Mouse (Mus musculus) lung, postnatal 0 days (tissue): Measurements from ENCODE around the gene Cela2a. TPM values are rescaled to one million over a fixed set of nuclear protein-coding genes. Genes with fewer than 3 reads are reported as not detected.
A peak's percentile ranks its signal among the peaks of the same experiment; 100 is the strongest.
"Not testable (repeated sequence)": the region's sequence is repeated elsewhere in the genome, so short reads cannot be mapped to it uniquely, and the experiment has no call there.

Experiments used
- ATAC-seq: fragments of 200-750 bp; cut with Nextera tagmentation; 2 replicates; pipeline ENCODE4 v1.8.0; 2017; ENCODE audit warnings: moderate library complexity
- DNase-seq: peaks from one replicate; pipeline ENCODE4 v3.0.0-alpha.2; 2016; ENCODE audit warnings: low spot score
- H3K27ac ChIP-seq: fragments of 300-500 bp; sonication (generic); 2 replicates; pipeline ENCODE4 v1.5.1; 2014; ENCODE audit warnings: antibody characterized with exemption, mild to moderate bottlenecking, low read length, mixed read lengths
- H3K27me3 ChIP-seq: fragments of 300-500 bp; sonication (generic); replicated peaks from 2 replicates; pipeline ENCODE4 v1.6.1; 2014; ENCODE audit warnings: low read length, mixed read lengths; ENCODE audit not compliant: insufficient read depth
- H3K36me3 ChIP-seq: fragments of 300-500 bp; sonication (generic); 2 replicates; pipeline ENCODE4 v1.6.1; 2014; ENCODE audit warnings: low read length, mixed read lengths; ENCODE audit not compliant: insufficient read depth
- H3K4me1 ChIP-seq: fragments of 300-500 bp; sonication (generic); 2 replicates; pipeline ENCODE4 v1.6.1; 2014; ENCODE audit warnings: antibody characterized with exemption, low read depth, low read length, mixed read lengths; ENCODE audit not compliant: insufficient read depth
- H3K4me2 ChIP-seq: fragments of 300-500 bp; sonication (generic); replicated peaks from 2 replicates; pipeline ENCODE4 v1.6.1; 2014; ENCODE audit warnings: low read depth, mild to moderate bottlenecking, low read length, moderate library complexity, mixed read lengths
- H3K4me3 ChIP-seq: fragments of 300-500 bp; sonication (generic); 2 replicates; pipeline ENCODE4 v1.5.1; 2014; ENCODE audit warnings: low read depth, low read length
- H3K9ac ChIP-seq: fragments of 300-500 bp; sonication (generic); replicated peaks from 2 replicates; pipeline ENCODE4 v1.6.1; 2014; ENCODE audit warnings: low read depth, mild to moderate bottlenecking
- H3K9me3 ChIP-seq: fragments of 300-500 bp; sonication (generic); 2 replicates; pipeline ENCODE4 v1.6.1; 2016; ENCODE audit warnings: low read length, mixed read lengths
- CTCF ChIP-seq: IDR thresholded peaks from 2 replicates; pipeline ENCODE4 v1.5.1; 2016; ENCODE audit warnings: antibody characterized with exemption, mild to moderate bottlenecking
- EP300 ChIP-seq: IDR thresholded peaks from 2 replicates; pipeline ENCODE4 v1.6.1; 2016; ENCODE audit warnings: antibody characterized with exemption, mild to moderate bottlenecking, control low read depth
- WGBS: fragments of 180-500 bp; shearing (Covaris S2); extraction: QIAGEN DNeasy Blood & Tissue Kit; methylation state at CpG from one replicate; pipeline ENCODE4 v1.1.7; 2014; 5-methylcytosine and 5-hydroxymethylcytosine counted together
- polyA plus RNA-seq: library from polyadenylated mRNA; unstranded; fragments of >200 nt; fragmentation: Nextera tagmentation; extraction: Ambion mirVana; gene quantifications from 2 replicates; pipeline ENCODE4 v1.2.1, GENCODE M21; 2015

Cela2a gene
- polyA plus RNA-seq, 1 experiment from 2014 or later, result not detected

DNA sequence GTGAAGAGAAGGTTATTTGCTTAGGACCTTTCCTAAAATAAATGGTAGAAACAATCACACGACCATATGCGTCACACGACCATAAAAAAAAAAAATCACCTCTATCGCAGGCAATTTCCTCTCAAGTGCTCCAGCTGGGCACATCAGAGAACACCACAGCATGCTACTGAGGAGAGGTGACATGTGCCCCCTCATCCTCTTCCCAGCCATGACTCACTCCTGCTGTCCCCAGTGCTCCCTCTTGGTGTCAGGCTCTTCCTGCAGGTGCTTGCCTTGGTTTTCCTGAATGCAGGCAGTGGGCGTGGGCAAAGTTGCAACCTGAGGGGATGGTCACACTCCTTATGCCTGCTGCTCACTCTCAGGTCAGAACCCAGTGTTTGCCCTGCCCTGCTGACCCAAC, 41.1 kb downstream of the Cela2a start:
- WGBS, result 79% methylated on average over 5 of the region's 5 CpGs

DNA sequence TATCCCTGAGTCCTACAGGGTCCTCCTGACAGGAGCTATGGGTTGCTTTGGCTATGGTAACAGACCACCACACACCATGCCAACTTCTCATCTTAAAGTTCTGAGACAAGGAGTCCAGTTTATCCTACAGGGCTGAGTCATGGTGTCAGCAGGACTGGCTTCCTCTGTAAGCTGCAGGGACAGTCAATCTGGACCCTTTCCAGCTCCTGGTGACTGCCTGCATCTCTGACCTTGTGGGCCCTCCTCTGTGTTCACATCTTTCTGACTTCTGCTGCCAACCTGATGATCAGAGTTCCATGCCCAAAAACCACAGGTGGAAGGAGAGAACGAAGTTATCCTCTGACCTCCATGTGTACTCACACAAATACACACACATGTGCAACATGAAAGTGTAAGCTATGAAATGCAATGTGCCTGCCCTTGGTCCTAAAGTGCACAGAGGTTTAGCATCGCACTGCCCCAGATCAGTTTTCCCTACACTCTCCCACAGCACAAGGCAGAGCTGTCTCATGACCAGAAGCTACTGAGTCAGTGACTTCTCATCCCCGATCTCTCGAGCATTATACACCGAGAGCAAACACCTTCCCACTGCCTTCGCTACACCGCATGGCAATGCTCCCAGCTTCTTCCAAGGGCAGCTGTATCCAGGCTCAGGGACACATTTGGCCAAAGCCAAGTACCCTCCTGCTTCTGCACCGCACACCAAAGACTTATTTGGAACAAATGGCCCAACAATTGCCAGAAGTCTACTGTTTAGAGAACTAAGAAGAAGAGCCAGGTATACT, 44.6 kb downstream of the Cela2a start:
- H3K9me3 ChIP-seq, result no peaks in the 10 kb centered on the region
- H3K36me3 ChIP-seq, result peaks cover 29% of the 10 kb centered on the region
- ATAC-seq (no peak), DNase-seq (no peak)
- H3K4me2 ChIP-seq, result no peak overlapping the region
- H3K9ac ChIP-seq, result no peak overlapping the region
- H3K27me3 ChIP-seq, result no peaks in the 10 kb centered on the region
- H3K4me1 ChIP-seq, result no peaks in the 10 kb centered on the region
- no peak overlapping the region for H3K27ac ChIP-seq
- no peak for TF ChIP-seq EP300
- no peak for TF ChIP-seq CTCF
- WGBS, result 93% methylated on average over 8 of the region's 8 CpGs
- H3K4me3 ChIP-seq, result no peak overlapping the region

More for the DNA sequence above, 41.1 kb downstream of the Cela2a start:
- H3K36me3 ChIP-seq, result peaks cover 15% of the 10 kb centered on the region
- no peak for TF ChIP-seq EP300
- TF ChIP-seq CTCF, result peak; percentile 33
- peaks cover 3% of the 10 kb centered on the region for H3K4me1 ChIP-seq
- no peak for ATAC-seq
- H3K4me2 ChIP-seq, result no peak overlapping the region
- DNase-seq, result no peak
- H3K4me3 ChIP-seq, result no peak overlapping the region
- no peak overlapping the region for H3K9ac ChIP-seq
- no peak overlapping the region for H3K27ac ChIP-seq
- H3K27me3 ChIP-seq, result no peaks in the 10 kb centered on the region
- no peaks in the 10 kb centered on the region for H3K9me3 ChIP-seq

DNA sequence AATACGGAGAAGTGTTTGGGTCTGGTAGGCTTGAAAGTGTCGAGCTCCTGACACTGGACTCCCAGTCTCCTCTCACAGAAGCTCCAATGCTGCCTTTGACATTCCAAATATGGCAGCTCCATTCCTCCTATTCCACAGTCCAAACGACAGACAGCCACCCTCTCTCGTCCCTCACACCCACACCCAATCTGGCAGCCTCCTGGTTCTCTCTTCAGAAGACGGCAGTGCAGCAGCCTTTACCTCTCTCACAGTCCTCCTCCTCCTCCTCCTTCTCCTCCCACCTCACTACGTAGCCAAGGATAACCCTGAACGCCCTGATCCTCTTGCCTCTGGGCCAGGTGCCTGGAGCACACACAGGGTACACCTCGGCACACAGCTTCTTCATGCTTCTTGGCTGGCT, 46.1 kb downstream of the Cela2a start:
- Histone ChIP-seq H3K27me3 (no peaks in the 10 kb centered on the region), H3K27ac (no peak overlapping the region), H3K36me3 (peaks cover 31% of the 10 kb centered on the region), H3K9me3 (no peaks in the 10 kb centered on the region), H3K9ac (no peak overlapping the region), H3K4me1 (no peaks in the 10 kb centered on the region), H3K4me2 (no peak overlapping the region), H3K4me3 (no peak overlapping the region)
- DNase-seq (no peak), ATAC-seq (no peak)
- TF ChIP-seq EP300 (no peak), CTCF (no peak)
- 87% methylated on average over 8 of the region's 8 CpGs for WGBS

- not testable (repeated sequence) for ATAC-seq, H3K9me3 ChIP-seq, H3K27me3 ChIP-seq, H3K4me3 ChIP-seq, H3K9ac ChIP-seq, H3K27ac ChIP-seq, DNase-seq, H3K4me2 ChIP-seq, H3K4me1 ChIP-seq
- peaks cover 42% of the 10 kb centered on the region; the same call in 1 of the 2 replicates for H3K36me3 ChIP-seq
- WGBS, result 82% methylated on average over 4 of the region's 4 CpGs
These were observed 52.9 kb downstream of the Cela2a start for GRCm38 (mm10) chr4:141773019-141773418.

DNA sequence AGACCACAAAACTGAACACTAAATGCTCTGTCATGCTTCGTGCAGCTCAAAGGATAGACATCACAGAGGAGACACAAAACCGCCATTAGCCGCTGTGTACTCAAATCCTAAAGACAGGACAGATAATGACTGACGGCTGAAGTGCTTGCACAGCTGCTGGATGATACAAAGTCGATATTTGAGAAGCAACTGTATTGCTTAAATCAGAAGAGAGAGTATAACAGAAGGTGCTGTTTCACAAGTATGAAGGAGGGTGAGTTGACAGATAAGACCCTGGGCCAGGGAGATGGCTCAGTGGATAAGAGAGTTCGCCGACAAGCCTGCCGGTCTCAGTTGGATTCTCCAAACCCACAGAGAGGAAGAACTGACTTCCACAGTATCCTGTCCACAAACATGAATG, 54.1 kb downstream of the Cela2a start:
- WGBS, result 84% methylated on average over 8 of the region's 8 CpGs

GRCm38 (mm10) chr4:141769501-141770160, 56.3 kb downstream of the Cela2a start:
- ATAC-seq (no peak), DNase-seq (no peak)
- H3K36me3 ChIP-seq, result peaks cover 29% of the 10 kb centered on the region; the same call in 1 of the 2 replicates
- WGBS, result 55% methylated on average over 8 of the region's 8 CpGs
- H3K27ac ChIP-seq, result no peak overlapping the region
- no peaks in the 10 kb centered on the region for H3K9me3 ChIP-seq
- H3K4me2 ChIP-seq, result no peak overlapping the region
- TF ChIP-seq CTCF (no peak), EP300 (no peak)
- H3K27me3 ChIP-seq, result no peaks in the 10 kb centered on the region
- H3K9ac ChIP-seq, result no peak overlapping the region
- H3K4me3 ChIP-seq, result no peak overlapping the region
- 0 out of 2 replicates have a peak, but pooled peaks cover 4% of the 10 kb centered on the region for H3K4me1 ChIP-seq

More for the DNA sequence above, 54.1 kb downstream of the Cela2a start:
- Histone ChIP-seq H3K4me2 (no peak overlapping the region), H3K9me3 (no peaks in the 10 kb centered on the region), H3K36me3 (peaks cover 39% of the 10 kb centered on the region; the same call in 1 of the 2 replicates), H3K4me1 (no peaks in the 10 kb centered on the region), H3K27ac (no peak overlapping the region), H3K27me3 (no peaks in the 10 kb centered on the region), H3K4me3 (no peak overlapping the region), H3K9ac (no peak overlapping the region)
- TF ChIP-seq CTCF (no peak), EP300 (no peak)
- DNase-seq (no peak), ATAC-seq (no peak)
